Mouse (Mus musculus) neutrophil, adult 59 days (primary cell): ENCODE results near the gene Actn1. TPM values are rescaled to one million over a fixed set of nuclear protein-coding genes. Genes with fewer than 3 reads are reported as not detected.

Experiments
- total RNA-seq, 2 experiments: library from RNA; stranded (reverse); gene quantifications; 1 replicate in 1 of 2; 2 replicates in 1 of 2; pipeline ENCODE4 v1.2.4; 2023

The Actn1 gene
- 100 to 1,000 TPM; 419 to 476 TPM for total RNA-seq

GRCm38 (mm10) chr12:80260056-80260743 lies at the start of gene Actn1:
Actn1 (minus strand) TSS chr12:80260371.

Other genes starting within 250 kb of the Actn1 start
- gene Zfp36l1, start 147.4 kb downstream of the Actn1 start, total RNA-seq, result 10 to 100 TPM; 29.0 to 30.3 TPM
- 10 to 100 TPM; 29.0 to 29.2 TPM for gene Dcaf5, start 176.2 kb upstream of the Actn1 start, total RNA-seq
- gene Exd2, start 202.7 kb upstream of the Actn1 start, total RNA-seq, result 10 to 100 TPM in 1 of 2 experiments, 1 to 10 TPM in 1; 9.4 to 11.2 TPM